Mouse (Mus musculus): ENCODE results near the gene Cd38.

DNA sequence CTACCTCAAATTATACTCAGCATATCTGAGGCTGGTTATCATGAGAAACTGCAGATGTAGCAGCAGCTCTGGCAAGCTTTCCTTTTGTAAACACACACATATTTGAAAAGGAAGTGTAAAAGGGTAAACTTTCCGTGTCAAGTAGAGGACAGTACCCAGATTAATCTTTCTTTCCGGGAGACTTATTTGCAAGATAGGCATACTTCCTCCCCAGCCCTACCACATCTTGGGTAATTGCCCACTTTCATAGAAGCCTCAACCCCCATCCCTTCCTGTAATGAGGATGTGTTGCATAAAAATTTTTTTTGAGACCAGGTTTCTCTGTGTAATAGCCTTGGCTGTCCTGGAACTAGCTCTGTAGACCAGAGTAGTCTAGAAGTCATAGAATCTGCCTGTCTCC lies 12.6 kb upstream of the Cd38 start:
- TF ChIP-seq CTCF (IDR thresholded peaks at IDR 0.05; ENCODE audit: control insufficient read depth, insufficient read depth, low read length) (no peak), POLR2A (IDR thresholded peaks at IDR 0.05; ENCODE audit: borderline replicate concordance, control insufficient read depth, low read depth, low read length) (no peak)
